Mouse (Mus musculus) liver, adult 2 months (tissue): ENCODE measurements around the gene Dcaf10.

Experiments
- CTCF ChIP-seq: fragments of 200-500 bp; IDR thresholded peaks from 2 replicates; pipeline ENCODE4 v1.5.1; 2011; ENCODE audit warnings: low read depth, low read length, control low read depth
- POLR2A ChIP-seq: fragments of 200-500 bp; IDR thresholded peaks from 2 replicates; pipeline ENCODE4 v1.6.1; 2011; ENCODE audit warnings: low read length, control low read depth; ENCODE audit not compliant: insufficient read depth; ENCODE audit errors: extremely low read depth

DNA sequence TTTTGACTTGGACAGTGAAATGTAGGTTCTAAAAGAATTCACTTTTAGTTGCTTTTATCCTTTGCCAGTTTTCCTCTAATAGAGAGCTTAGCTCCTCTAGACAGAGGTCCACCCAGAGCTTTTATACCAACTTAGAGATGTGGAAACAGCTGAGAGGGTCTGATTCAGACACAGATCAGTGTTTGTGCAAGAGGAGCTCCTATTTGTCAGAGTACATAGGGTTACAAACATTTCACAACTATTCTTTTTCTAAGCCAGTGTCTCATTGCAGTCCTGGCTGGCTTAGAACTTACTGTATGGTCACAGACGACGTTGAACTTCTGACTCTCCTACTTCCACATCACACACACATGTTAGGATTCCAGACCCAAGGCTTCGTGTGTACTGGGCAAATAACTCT is 14.8 kb downstream of the Dcaf10 start:
- TF ChIP-seq POLR2A: no peak
- TF ChIP-seq CTCF: no peak
